Mouse (Mus musculus): ENCODE data around the gene Rcbtb2. TPM values are rescaled to one million over a fixed set of nuclear protein-coding genes. Genes with fewer than 3 reads are reported as not detected.
A peak's percentile ranks its signal among the peaks of the same experiment; 100 is the strongest.

Gene Rcbtb2
- 205 and 216 TPM in 2 replicates for polyA plus RNA-seq (2014; fragmentation: Nextera tagmentation; extraction: Ambion mirVana)

DNA sequence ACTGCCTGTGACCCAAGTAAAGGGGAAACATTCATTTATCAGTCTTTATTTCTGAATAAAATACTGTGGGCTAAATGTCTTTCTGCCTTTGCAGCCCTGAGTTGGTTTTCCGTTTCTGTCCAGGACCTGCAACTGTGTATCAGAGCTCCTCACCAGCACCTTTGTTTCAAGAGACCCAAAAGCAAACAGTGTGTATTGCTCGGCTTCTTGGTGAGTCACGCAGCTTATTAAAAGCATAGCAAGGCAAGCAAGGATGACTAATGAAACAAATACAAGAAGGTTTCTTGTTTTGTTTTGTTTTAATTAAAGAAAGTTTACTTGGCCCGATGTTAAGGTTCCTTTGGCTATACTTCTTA, at the start of gene Rcbtb2:
TSS of gene Rcbtb2 (plus strand) at position 115 of the 356 bp plus-strand sequence.
- no peak within 1 kb of the TSS for H3K9ac ChIP-seq (ENCODE audit: low read length)
- DNase-seq (ENCODE audit: low spot score) (no peak), ATAC-seq (ENCODE audit: insufficient number of reproducible peaks, low FRiP score, low TSS enrichment, low read depth) (no peak)
- no peaks in the 10 kb centered on the region for H3K9me3 ChIP-seq (ENCODE audit: control insufficient read depth, low read length)
- H3K36me3 ChIP-seq (ENCODE audit: control insufficient read depth, insufficient read depth, low read length): no peaks in the 10 kb centered on the region
- no peaks in the 10 kb centered on the region for H3K27me3 ChIP-seq (ENCODE audit: control insufficient read depth, insufficient read depth, low read length)
- 81% methylated on average over 4 of the region's 4 CpGs for WGBS
- no peak within 1 kb of the TSS for H3K4me2 ChIP-seq (ENCODE audit: low read depth, severe bottlenecking)
- peaks cover 12% of the 10 kb centered on the region for H3K4me1 ChIP-seq (ENCODE audit: control insufficient read depth, insufficient read depth, low read length)
- H3K4me3 ChIP-seq (ENCODE audit: low read depth, low read length): no peak within 1 kb of the TSS
- no peak within 1 kb of the TSS for H3K27ac ChIP-seq (replicated peaks; ENCODE audit: low read depth, low read length)

DNA sequence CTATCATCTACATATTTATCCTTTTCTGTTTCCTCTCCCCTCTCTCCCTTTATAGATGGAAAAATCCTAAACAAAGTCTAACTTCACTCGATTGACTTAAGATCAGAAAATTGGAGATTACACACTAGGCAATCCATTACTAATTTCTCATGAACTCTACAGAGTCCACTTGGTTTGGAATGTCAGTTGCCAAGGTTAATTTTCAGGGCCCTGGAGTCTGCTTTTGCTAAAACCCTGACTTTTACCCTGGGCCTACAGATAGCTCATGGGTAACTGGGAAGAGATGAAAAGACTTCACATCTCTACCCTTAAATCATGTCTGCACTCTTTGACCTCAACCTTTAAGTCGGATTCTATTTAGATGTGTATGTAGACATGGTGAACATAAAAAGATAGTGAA, 39.3 kb upstream of the Rcbtb2 start:
- Histone ChIP-seq H3K27ac (replicated peaks; ENCODE audit: low read depth, low read length) (no peak overlapping the region), H3K9ac (ENCODE audit: low read length) (no peak overlapping the region), H3K4me2 (ENCODE audit: low read depth, severe bottlenecking) (no peak overlapping the region), H3K36me3 (ENCODE audit: control insufficient read depth, insufficient read depth, low read length) (no peaks in the 10 kb centered on the region), H3K4me1 (ENCODE audit: control insufficient read depth, insufficient read depth, low read length) (no peaks in the 10 kb centered on the region), H3K9me3 (ENCODE audit: control insufficient read depth, low read length) (no peaks in the 10 kb centered on the region), H3K27me3 (ENCODE audit: control insufficient read depth, insufficient read depth, low read length) (no peaks in the 10 kb centered on the region), H3K4me3 (ENCODE audit: low read depth, low read length) (no peak overlapping the region)
- ATAC-seq (ENCODE audit: insufficient number of reproducible peaks, low FRiP score, low TSS enrichment, low read depth) (no peak), DNase-seq (ENCODE audit: low spot score) (peak; percentile 9)
- 76% methylated on average over 2 of the region's 2 CpGs for WGBS

DNA sequence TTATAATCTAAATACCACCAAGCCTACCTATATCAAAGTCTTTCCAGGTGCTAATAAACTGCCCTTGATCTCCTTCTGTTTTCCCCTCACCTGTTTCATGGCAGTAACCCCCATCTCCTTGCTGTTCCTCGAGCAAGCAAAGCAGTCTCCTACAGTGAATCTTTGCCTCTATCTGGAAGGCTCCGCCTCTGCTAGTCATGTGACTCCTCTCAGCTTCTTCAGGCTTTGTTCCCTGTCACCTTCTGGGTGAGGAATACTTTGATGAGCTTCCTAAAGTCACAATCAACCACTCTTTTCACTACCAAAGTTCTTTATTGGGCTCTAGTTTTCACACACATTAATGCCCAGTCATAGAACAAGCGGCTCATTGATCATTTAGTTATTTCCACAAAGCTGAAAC, 36.4 kb upstream of the Rcbtb2 start:
- Histone ChIP-seq H3K36me3 (ENCODE audit: control insufficient read depth, insufficient read depth, low read length) (no peaks in the 10 kb centered on the region), H3K4me1 (ENCODE audit: control insufficient read depth, insufficient read depth, low read length) (no peaks in the 10 kb centered on the region), H3K9me3 (ENCODE audit: control insufficient read depth, low read length) (no peaks in the 10 kb centered on the region), H3K4me3 (ENCODE audit: low read depth, low read length) (no peak overlapping the region), H3K27ac (replicated peaks; ENCODE audit: low read depth, low read length) (no peak overlapping the region), H3K4me2 (ENCODE audit: low read depth, severe bottlenecking) (no peak overlapping the region), H3K9ac (ENCODE audit: low read length) (no peak overlapping the region), H3K27me3 (ENCODE audit: control insufficient read depth, insufficient read depth, low read length) (no peaks in the 10 kb centered on the region)
- WGBS: 55% methylated on average over 3 of the region's 3 CpGs
- peak; percentile 16 for DNase-seq (ENCODE audit: low spot score)
- ATAC-seq (ENCODE audit: insufficient number of reproducible peaks, low FRiP score, low TSS enrichment, low read depth): no peak

DNA sequence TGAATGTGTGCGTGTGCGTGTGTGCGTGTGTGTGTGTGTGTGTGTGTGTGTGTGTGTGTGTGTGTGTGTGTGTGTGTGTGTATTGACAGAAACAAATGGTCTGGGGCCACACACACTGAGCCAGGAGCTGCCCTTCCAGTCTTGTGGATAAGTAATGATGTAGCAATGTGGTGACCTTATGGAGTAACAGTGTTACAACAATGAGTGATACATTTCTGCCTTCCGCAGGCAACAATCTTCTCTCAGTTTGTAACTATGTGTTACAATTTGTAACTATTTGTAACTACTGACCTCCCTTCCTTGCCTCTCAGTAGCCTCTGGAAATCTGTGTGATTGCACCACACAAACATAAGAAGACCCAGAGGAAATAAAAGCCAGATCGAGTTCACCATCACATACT, 35.6 kb upstream of the Rcbtb2 start:
- H3K4me3 ChIP-seq (ENCODE audit: low read depth, low read length): no peak overlapping the region
- DNase-seq (ENCODE audit: low spot score): no peak
- no peaks in the 10 kb centered on the region for H3K27me3 ChIP-seq (ENCODE audit: control insufficient read depth, insufficient read depth, low read length)
- no peaks in the 10 kb centered on the region for H3K4me1 ChIP-seq (ENCODE audit: control insufficient read depth, insufficient read depth, low read length)
- no peak overlapping the region for H3K27ac ChIP-seq (replicated peaks; ENCODE audit: low read depth, low read length)
- no peak overlapping the region for H3K9ac ChIP-seq (ENCODE audit: low read length)
- 98% methylated on average over 5 of the region's 5 CpGs for whole genome bisulfite sequencing
- no peaks in the 10 kb centered on the region for H3K36me3 ChIP-seq (ENCODE audit: control insufficient read depth, insufficient read depth, low read length)
- no peak overlapping the region for H3K4me2 ChIP-seq (ENCODE audit: low read depth, severe bottlenecking)
- ATAC-seq (ENCODE audit: insufficient number of reproducible peaks, low FRiP score, low TSS enrichment, low read depth): no peak
- H3K9me3 ChIP-seq (ENCODE audit: control insufficient read depth, low read length): no peaks in the 10 kb centered on the region

DNA sequence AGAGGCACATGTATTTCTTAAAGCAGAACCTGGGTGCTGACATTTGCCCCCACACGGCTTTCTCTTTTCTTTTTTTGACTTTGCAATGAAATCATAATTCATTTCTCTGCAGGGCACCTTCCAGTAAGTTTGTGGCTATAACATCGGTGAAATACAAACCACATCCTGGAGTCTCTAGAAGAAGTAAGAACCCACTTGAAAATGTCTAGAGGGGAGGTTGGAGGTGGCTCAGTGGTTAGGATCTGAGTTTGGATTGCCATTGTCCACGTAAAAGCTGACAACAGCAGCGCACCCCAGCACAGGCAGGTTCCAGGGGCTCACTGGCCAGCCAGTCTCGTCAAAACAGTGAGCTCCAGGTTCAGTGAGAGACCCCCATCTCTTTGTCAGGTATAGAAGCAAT, 35.1 kb upstream of the Rcbtb2 start:
- Histone ChIP-seq H3K36me3 (ENCODE audit: control insufficient read depth, insufficient read depth, low read length) (no peaks in the 10 kb centered on the region), H3K4me2 (ENCODE audit: low read depth, severe bottlenecking) (no peak overlapping the region), H3K27ac (replicated peaks; ENCODE audit: low read depth, low read length) (no peak overlapping the region), H3K9me3 (ENCODE audit: control insufficient read depth, low read length) (no peaks in the 10 kb centered on the region), H3K9ac (ENCODE audit: low read length) (no peak overlapping the region), H3K27me3 (ENCODE audit: control insufficient read depth, insufficient read depth, low read length) (no peaks in the 10 kb centered on the region), H3K4me1 (ENCODE audit: control insufficient read depth, insufficient read depth, low read length) (no peaks in the 10 kb centered on the region), H3K4me3 (ENCODE audit: low read depth, low read length) (no peak overlapping the region)
- 88% methylated on average over 5 of the region's 5 CpGs for WGBS
- ATAC-seq (ENCODE audit: insufficient number of reproducible peaks, low FRiP score, low TSS enrichment, low read depth) (no peak), DNase-seq (ENCODE audit: low spot score) (no peak)

DNA sequence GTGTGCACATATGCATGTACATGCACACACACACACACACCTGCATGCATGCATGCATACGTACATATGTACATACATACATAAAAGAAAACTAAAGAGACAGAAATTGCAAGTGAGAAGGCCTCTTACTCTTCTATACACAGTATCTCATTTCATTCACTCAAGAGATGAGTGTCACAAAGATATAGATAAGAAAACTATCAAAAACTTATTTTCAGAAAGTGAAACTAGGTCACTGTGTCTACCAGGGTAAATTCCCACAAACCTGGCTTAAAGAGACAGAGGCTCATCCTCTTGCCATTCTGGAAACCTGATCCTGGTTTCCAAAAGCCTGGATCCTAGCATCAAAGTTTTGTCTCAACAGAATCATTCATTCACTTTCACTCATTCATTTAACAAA, 34.6 kb upstream of the Rcbtb2 start:
- Histone ChIP-seq H3K27me3 (ENCODE audit: control insufficient read depth, insufficient read depth, low read length) (no peaks in the 10 kb centered on the region), H3K9ac (ENCODE audit: low read length) (no peak overlapping the region), H3K4me2 (ENCODE audit: low read depth, severe bottlenecking) (no peak overlapping the region), H3K4me3 (ENCODE audit: low read depth, low read length) (no peak overlapping the region), H3K27ac (replicated peaks; ENCODE audit: low read depth, low read length) (no peak overlapping the region), H3K9me3 (ENCODE audit: control insufficient read depth, low read length) (no peaks in the 10 kb centered on the region), H3K4me1 (ENCODE audit: control insufficient read depth, insufficient read depth, low read length) (no peaks in the 10 kb centered on the region), H3K36me3 (ENCODE audit: control insufficient read depth, insufficient read depth, low read length) (no peaks in the 10 kb centered on the region)
- no peak for ATAC-seq (ENCODE audit: insufficient number of reproducible peaks, low FRiP score, low TSS enrichment, low read depth)
- no peak for DNase-seq (ENCODE audit: low spot score)
- 88% methylated on average over 1 of the region's 1 CpGs for WGBS

DNA sequence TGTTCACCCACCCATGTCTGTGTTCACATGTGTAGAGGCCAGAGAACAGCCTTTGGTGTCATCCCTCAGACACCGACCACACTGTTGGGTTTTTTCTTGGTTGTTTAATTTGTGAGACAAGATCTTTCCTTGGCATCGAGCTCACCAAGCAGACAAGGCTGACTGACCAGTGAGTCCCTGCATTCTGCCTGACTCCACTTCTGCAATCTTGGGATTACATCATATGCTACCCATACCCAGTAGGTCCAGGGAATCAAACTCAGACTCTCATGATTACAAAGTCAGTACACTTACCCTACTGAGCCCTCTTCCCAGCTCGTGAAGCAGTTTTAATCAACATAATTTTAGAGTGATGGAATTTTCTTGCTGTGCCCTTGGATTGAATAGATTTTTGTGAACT, 30.0 kb upstream of the Rcbtb2 start:
- 91% methylated on average over 3 of the region's 3 CpGs for WGBS
- no peak for ATAC-seq (ENCODE audit: insufficient number of reproducible peaks, low FRiP score, low TSS enrichment, low read depth)
- H3K9ac ChIP-seq (ENCODE audit: low read length): no peak overlapping the region

DNA sequence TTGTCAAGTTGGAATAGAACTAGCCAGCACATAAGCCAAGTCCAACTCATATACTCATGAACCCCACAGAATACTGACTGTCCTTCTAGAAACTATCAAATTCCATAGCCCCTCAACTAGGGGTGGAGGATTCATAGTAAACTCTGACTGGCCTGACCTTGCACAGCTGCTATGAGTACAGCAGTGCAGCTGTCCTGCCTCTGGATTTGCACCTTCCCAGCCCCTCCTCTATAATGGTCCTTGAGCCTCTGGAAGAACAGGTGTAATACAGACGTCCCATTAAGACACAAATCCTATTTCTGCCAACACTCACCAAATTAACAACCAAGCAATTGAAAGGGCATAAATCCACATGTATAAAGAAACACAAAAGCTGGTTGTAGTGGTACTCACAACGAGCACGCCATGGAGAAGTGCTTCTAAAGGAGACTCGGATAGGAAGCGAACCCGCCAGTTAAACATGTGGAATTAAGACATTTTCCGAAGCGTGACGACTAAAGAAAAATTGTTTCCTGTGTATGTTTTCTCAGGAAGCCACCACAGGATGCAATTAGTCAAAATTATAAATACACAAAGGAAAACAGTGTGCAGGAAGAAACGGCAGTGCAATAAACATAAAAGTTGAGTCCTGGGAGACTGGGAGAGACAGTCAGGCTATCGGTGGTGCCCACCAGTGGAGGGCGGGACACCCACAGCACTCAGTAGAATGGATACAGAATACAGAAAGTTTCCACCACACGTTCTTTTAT, 27.9 kb upstream of the Rcbtb2 start:
- Histone ChIP-seq H3K9me3 (ENCODE audit: control insufficient read depth, low read length) (no peaks in the 10 kb centered on the region), H3K27me3 (ENCODE audit: control insufficient read depth, insufficient read depth, low read length) (no peaks in the 10 kb centered on the region), H3K4me3 (ENCODE audit: low read depth, low read length) (no peak overlapping the region), H3K36me3 (ENCODE audit: control insufficient read depth, insufficient read depth, low read length) (no peaks in the 10 kb centered on the region), H3K4me1 (ENCODE audit: control insufficient read depth, insufficient read depth, low read length) (no peaks in the 10 kb centered on the region), H3K4me2 (ENCODE audit: low read depth, severe bottlenecking) (no peak overlapping the region), H3K9ac (ENCODE audit: low read length) (no peak overlapping the region), H3K27ac (replicated peaks; ENCODE audit: low read depth, low read length) (no peak overlapping the region)
- ATAC-seq (ENCODE audit: insufficient number of reproducible peaks, low FRiP score, low TSS enrichment, low read depth): peak; percentile 82; the same call in 1 of the 2 replicates
- DNase-seq (ENCODE audit: low spot score): peak; percentile 22
- WGBS: 37% methylated on average over 13 of the region's 13 CpGs

More for the DNA sequence above, 30.0 kb upstream of the Rcbtb2 start:
- H3K27ac ChIP-seq (replicated peaks; ENCODE audit: low read depth, low read length): no peak overlapping the region
- no peaks in the 10 kb centered on the region for H3K9me3 ChIP-seq (ENCODE audit: control insufficient read depth, low read length)
- no peaks in the 10 kb centered on the region for H3K4me1 ChIP-seq (ENCODE audit: control insufficient read depth, insufficient read depth, low read length)
- H3K4me2 ChIP-seq (ENCODE audit: low read depth, severe bottlenecking): no peak overlapping the region
- H3K36me3 ChIP-seq (ENCODE audit: control insufficient read depth, insufficient read depth, low read length): no peaks in the 10 kb centered on the region
- DNase-seq (ENCODE audit: low spot score): no peak
- H3K4me3 ChIP-seq (ENCODE audit: low read depth, low read length): no peak overlapping the region
- no peaks in the 10 kb centered on the region for H3K27me3 ChIP-seq (ENCODE audit: control insufficient read depth, insufficient read depth, low read length)
